Mouse (Mus musculus): ENCODE data around the gene Otog.

- TF ChIP-seq CTCF (IDR thresholded peaks at IDR 0.05; ENCODE audit: control insufficient read depth, insufficient read depth, insufficient replicate concordance, low read depth, low read length) (no peak), POLR2A (IDR thresholded peaks at IDR 0.05; ENCODE audit: control insufficient read depth, low read depth, low read length) (no peak)
Measured at GRCm38 (mm10) chr7:46341471-46341870, 100.7 kb downstream of the Otog start.

Data from testis, adult 2 months (tissue).